Mouse (Mus musculus): Measurements from ENCODE around the gene Fam207a.
A peak's percentile ranks its signal among the peaks of the same experiment; 100 is the strongest.

The Fam207a gene

GRCm38 (mm10) chr10:77502967-77503922 is 12.3 kb downstream of the Fam207a start:
- DNase-seq (ENCODE audit: low spot score in 2 of 2) = no peak

DNA sequence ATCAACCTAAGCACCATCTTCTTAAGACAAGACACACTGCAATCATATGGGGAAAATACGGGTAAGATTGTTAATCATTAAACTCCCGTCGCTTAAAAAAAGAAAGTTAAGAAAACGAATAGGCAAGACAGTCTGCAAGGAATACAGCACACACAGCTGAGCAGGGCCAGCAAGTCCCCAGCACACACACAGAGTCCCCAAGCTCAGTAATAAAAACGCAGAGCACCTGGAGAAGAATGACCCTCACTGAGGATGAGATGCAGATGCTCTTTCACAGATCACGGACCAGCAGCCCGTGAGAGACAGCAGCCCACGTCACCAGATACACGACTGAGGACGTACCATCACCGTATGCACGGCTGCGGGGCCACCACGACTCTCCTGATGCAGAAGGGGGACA is 14.9 kb downstream of the Fam207a start:
- DNase-seq (ENCODE audit: low spot score in 2 of 2) = no peak

- no peak for DNase-seq (ENCODE audit: low spot score in 2 of 2)
Measured at GRCm38 (mm10) chr10:77498254-77498653, 17.3 kb downstream of the Fam207a start.

DNA sequence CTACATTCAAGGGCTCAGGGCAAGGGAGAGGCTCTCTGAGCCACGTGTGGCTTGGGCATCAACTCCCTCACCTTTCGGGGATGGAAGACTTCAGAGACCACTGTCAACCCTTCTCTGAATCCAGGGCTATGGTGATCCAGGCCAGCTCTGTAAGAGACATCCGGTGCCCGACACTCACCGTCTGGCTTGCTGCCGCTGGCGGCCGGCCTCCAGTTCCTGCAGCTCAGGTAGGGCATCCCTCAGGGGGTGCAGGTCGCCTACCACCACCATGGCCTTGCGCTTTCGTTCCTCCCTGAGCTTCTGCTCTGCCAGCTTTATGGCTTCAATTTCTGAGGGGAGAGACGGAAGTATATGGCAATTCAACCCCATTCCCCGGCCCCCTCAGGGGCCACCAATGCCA is 18.4 kb downstream of the Fam207a start:
- DNase-seq (ENCODE audit: low spot score in 2 of 2) = no peak

- DNase-seq (ENCODE audit: low spot score in 2 of 2) = no peak
Measured at GRCm38 (mm10) chr10:77492885-77493284, 22.7 kb downstream of the Fam207a start.

DNA sequence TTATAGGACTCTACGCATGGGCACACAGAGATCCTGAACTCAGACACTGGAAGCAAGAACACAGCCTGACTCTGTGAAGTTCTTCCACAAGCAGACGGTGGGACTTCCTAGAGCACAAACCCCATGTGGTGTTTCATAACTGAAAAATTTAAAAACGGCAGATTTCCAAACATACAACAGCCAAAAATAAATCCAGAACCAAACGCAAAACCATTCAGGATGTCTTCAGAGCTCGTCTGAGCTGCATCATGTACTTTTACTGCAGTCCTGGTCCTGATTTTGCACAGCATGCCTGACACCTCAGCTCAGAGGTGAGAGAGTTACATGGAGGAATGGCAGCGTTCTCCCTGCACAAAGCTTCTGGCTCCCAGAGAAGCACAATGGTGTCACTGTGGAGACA is 24.0 kb downstream of the Fam207a start:
- DNase-seq (ENCODE audit: low spot score in 2 of 2) = no peak

DNA sequence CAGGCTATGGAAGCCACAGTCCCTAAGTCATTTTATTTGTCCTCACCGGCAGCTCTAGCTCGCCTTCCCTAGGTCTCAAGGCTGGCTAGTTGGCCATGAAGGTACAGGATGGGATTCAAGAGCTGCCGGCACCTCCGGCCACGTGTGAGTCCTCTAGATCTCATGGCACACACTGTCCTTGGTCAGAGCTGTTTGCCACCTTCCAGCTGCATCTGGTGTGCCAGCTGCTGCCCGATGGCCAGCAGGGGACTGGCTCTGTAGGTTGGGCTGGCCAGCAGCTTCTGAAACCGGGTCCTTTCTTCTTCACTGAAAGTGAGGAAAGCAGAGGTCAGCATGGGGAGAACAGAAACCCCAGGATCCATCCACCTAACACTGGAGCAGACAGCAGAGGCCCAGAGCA is 27.4 kb downstream of the Fam207a start:
- no peak for DNase-seq (ENCODE audit: low spot score in 2 of 2)

GRCm38 (mm10) chr10:77485786-77486185 is 29.8 kb downstream of the Fam207a start:
- DNase-seq (ENCODE audit: low spot score in 2 of 2) = no peak

DNA sequence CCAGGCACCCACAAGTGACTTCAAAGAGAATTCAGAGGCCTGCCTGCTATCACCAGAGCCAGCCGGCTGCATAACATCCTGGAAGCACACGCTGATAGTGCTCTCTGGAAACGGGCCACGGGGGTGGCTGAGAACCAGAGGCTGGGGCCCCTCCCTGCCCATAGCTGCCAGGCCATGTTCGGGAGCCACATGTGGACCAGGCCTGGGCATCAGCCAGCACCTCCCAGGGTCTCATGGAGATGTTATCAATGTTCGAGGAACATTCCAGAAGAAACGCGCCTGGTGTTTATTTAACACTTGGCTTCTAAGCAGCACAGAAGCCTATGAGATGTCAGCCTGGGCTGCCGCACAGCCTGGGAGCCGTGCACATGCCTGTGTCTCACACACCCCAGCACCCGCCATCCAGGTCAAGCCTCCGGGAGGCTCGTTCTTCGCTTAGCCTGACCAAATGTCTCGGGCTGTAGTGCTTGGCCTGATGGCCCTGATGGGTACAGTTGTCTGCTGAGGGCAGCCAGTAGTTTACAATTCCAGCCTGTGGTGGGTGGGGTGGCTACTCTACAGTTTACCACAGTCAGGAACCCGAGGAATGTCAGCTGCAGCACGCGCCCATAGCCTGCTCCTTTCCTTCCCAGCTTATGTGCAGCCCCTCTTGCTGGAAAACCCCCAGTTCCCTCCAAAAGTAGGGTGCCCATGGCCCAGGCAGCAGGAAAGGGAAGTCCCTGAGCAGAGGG is 31.2 kb downstream of the Fam207a start:
- peak; percentile 33 to 39 for DNase-seq (ENCODE audit: low spot score in 2 of 2)

- DNase-seq (ENCODE audit: low spot score in 2 of 2) = no peak
Measured at GRCm38 (mm10) chr10:77481814-77482213, 33.8 kb downstream of the Fam207a start.

- no peak for DNase-seq (ENCODE audit: low spot score in 2 of 2)
Measured at GRCm38 (mm10) chr10:77479972-77480371, 35.6 kb downstream of the Fam207a start.

DNA sequence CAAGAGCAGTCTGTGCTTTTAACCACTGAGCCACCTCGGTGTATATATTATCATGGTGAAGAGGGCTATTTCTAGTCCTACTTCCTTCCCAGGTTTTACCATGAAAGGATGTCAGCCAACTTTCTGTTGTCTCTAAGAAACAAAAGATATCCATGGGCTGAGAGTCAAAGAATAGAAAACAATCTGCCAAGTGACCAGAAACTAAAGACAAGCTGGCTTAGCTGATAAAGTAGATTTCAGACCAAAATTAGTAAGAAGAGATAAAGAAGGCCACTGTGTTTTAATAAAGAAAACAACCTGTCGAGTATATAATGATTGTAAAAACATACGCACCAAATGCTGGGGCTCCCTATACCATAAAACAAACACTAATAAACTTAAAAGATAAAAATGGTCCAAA is 38.7 kb downstream of the Fam207a start:
- DNase-seq (ENCODE audit: low spot score in 2 of 2) = no peak

GRCm38 (mm10) chr10:77472188-77472587 is 43.4 kb downstream of the Fam207a start:
- no peak for DNase-seq (ENCODE audit: low spot score in 2 of 2)

GRCm38 (mm10) chr10:77471512-77471911 is 44.1 kb downstream of the Fam207a start:
- DNase-seq (ENCODE audit: low spot score in 2 of 2) = no peak

DNA sequence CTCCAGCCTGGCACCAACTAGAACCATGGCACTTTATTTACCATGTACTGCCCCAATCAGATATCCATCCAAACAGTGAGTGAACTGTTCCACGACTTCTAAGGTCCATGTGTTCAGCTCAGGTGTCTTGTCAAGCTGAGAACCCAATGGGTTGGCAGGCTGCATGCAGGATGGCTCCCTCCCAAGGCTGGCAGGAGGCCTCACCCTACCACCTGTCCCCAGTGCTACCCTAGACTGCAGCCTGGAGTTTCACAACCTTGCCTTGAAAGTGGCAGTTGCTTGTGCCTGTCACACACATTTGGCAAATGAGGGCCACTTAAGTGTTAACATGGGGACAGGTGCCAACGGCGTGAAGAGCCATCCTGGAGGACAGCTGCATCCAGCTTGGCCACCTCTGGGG is 44.8 kb downstream of the Fam207a start:
- DNase-seq (ENCODE audit: low spot score in 2 of 2) = no peak

- DNase-seq (ENCODE audit: low spot score in 2 of 2) = no peak
Measured at GRCm38 (mm10) chr10:77468675-77469074, 46.9 kb downstream of the Fam207a start.

DNA sequence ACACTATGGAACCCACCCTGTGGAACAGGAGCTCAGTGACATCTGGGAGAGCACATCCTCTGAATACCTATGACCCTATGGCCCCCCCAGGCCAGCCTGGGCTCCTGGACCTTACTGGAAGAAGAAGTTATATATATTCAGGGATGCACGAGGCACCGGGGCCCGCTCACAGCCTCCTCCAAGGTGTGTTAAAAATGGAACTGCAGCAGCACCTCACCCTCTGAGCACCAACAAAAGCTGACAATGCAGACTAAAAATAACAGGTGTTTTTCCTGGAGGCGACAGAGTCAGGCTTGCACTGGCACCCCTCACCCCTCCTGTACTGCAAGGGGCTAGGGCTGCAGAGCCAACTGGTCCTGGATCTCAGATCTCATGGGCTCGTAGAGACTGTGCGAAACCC is 48.2 kb downstream of the Fam207a start:
- DNase-seq (ENCODE audit: low spot score in 2 of 2) = no peak

DNA sequence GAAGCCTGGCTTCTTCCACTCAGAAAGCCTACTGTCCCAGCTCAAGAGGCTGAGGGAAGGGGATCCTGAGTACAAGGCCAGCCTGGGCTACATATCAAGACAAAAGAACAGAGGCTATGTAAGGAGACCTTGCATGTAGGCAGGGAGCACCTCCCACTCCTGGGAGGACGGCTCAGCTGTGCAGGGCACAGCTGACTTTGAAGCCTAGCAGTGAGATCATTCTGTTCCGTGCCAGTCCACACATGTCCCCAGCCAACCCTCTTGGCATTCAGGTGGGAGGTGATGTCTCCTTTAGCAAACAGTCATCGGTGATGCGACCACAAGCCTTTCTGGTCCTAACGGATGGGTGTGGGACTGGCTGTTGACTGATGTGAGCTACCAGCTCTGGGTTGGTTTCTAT is 49.7 kb downstream of the Fam207a start:
- no peak for DNase-seq (ENCODE audit: low spot score in 2 of 2)

DNA sequence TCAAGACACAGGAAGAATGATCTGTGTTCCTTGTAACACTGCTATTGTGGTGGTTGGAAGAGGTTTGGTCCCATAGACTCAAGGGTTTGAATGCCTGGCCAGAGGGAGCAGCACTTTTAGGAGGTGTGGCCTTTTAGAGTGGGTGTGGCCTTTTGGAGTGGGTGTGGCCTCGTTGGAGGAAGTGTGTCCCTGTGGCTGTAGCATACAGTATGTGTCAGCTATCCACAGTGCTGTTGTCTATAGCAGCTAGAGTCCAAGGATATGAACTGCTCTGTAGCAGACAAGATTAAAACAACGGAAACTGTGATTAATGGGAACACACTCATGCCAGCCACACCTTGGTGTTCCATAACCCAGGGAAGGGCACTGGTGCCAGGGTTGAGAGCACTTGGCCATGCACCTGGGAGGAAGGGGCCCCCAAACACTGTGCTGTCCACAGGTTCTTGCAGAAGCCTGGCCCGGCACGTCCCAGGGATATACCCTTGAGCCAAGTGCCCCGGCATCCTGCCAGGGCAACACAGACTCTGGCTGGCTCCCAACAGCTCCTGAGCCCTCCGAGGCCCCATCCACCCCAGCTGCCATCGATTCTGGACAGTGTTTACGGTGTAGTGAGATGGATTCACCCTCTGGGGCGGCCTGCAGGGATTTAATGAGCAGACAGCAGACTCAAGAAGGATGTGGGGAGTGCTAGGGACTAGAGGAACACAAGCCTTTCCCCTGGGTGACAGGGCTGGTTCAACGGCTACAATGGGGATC is 51.2 kb downstream of the Fam207a start:
- no peak for DNase-seq (ENCODE audit: low spot score in 2 of 2)

DNA sequence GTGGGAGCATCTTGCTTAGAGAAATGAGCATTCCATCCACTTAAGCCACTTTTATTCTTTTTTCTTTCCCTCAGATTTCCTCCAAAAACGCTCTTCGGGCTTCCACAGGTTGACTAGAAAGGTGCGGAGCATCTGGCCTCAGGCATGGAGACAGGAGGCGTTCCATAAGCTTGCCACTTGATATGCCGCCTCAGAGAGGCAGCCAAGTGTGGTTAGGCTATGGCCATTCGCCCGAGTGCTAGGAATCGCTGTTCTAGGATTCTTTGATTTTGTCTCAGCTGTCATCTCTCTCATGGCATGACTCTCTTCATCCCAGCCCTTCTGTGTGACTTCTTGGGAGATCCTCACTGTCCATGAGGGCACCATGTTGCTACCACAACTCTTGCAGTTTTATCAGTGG is 54.4 kb downstream of the Fam207a start:
- no peak for DNase-seq (ENCODE audit: low spot score in 2 of 2)

GRCm38 (mm10) chr10:77457701-77458100 is 57.9 kb downstream of the Fam207a start:
- DNase-seq (ENCODE audit: low spot score in 2 of 2) = no peak

DNA sequence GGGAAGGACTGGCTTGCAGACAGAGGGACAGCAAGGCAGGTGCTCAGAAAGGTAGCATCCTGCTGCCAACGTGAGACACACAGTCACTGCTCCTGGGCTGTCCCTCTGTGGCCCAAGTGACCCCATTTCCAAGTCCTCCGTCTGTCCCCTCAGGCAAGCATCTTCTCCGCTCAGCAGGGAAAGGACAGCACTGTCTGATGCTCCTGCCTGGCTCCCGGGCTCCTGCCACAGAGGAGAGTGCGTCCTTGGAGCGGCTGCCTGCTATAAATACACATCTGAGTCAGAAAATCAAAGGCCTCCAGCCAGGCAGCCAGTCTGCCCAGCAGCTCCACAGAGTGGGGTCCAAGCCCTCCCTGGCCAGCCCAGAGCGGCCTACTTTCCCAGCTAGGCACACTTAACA is 59.1 kb downstream of the Fam207a start:
- no peak for DNase-seq (ENCODE audit: low spot score in 2 of 2)

All from urinary bladder, adult 18-20 months (tissue).